Mouse (Mus musculus) hindbrain, embryonic 11.5 days (tissue): Measurements from ENCODE around the gene Iqcn. TPM values are rescaled to one million over a fixed set of nuclear protein-coding genes. Genes with fewer than 3 reads are reported as not detected.
A peak's percentile ranks its signal among the peaks of the same experiment; 100 is the strongest.

Experiments used
- ATAC-seq: fragments of 200-750 bp; cut with Nextera tagmentation; 2 replicates; pipeline ENCODE4 v1.8.0; 2017; ENCODE audit warnings: mild to moderate bottlenecking, moderate TSS enrichment, moderate library complexity; ENCODE audit not compliant: low FRiP score
- DNase-seq: peaks from one replicate; pipeline ENCODE4 v3.0.0-alpha.2; 2015; ENCODE audit warnings: low spot score
- H3K27ac ChIP-seq: fragments of 300-500 bp; sonication (generic); 2 replicates; pipeline ENCODE4 v1.5.1; 2014; ENCODE audit warnings: mild to moderate bottlenecking, low read depth, low read length
- H3K27me3 ChIP-seq: fragments of 300-500 bp; sonication (generic); 2 replicates; pipeline ENCODE4 v1.6.1; 2014; ENCODE audit warnings: mild to moderate bottlenecking, low read length, moderate library complexity, mixed read lengths; ENCODE audit not compliant: control insufficient read depth, insufficient read depth
- H3K36me3 ChIP-seq: fragments of 300-500 bp; sonication (generic); 2 replicates; pipeline ENCODE4 v1.6.1; 2014; ENCODE audit warnings: mild to moderate bottlenecking, low read length, moderate library complexity, mixed read lengths; ENCODE audit not compliant: control insufficient read depth, insufficient read depth
- H3K4me1 ChIP-seq: fragments of 300-500 bp; sonication (generic); replicated peaks from 2 replicates; pipeline ENCODE4 v1.6.1; 2014; ENCODE audit warnings: low read length, mixed read lengths; ENCODE audit not compliant: control insufficient read depth, insufficient read depth
- H3K4me2 ChIP-seq: fragments of 300-500 bp; sonication (generic); replicated peaks from 2 replicates; pipeline ENCODE4 v1.6.1; 2014; ENCODE audit warnings: mild to moderate bottlenecking, low read depth, low read length
- H3K4me3 ChIP-seq: fragments of 300-500 bp; sonication (generic); 2 replicates; pipeline ENCODE4 v1.5.1; 2014; ENCODE audit warnings: low read depth, low read length
- H3K9ac ChIP-seq: fragments of 300-500 bp; sonication (generic); 2 replicates; pipeline ENCODE4 v1.6.1; 2014; ENCODE audit warnings: low read depth, low read length
- H3K9me3 ChIP-seq: fragments of 300-500 bp; sonication (generic); 2 replicates; pipeline ENCODE4 v1.6.1; 2016; ENCODE audit warnings: low read length; ENCODE audit not compliant: control insufficient read depth
- WGBS: fragments of 180-500 bp; shearing (Covaris S2); extraction: QIAGEN DNeasy Blood & Tissue Kit; methylation state at CpG from one replicate; pipeline ENCODE4 v1.1.7; 2014; 5-methylcytosine and 5-hydroxymethylcytosine counted together
- polyA plus RNA-seq: library from polyadenylated mRNA; unstranded; fragments of >200 nt; fragmentation: Nextera tagmentation; extraction: Ambion mirVana; gene quantifications from 2 replicates; pipeline ENCODE4 v1.2.1, GENCODE M21; 2014

The Iqcn gene
- polyA plus RNA-seq, 1 experiment from 2014 or later = 0.03 TPM

GRCm38 (mm10) chr8:70674109-70674508 is 29.1 kb upstream of the Iqcn start:
- no peak; the same call in 1 of the 2 replicates for ATAC-seq
- H3K4me2 ChIP-seq = peak overlapping the region; percentile 53

GRCm38 (mm10) chr8:70674716-70675115 is 28.5 kb upstream of the Iqcn start:
- Histone ChIP-seq H3K9me3 (no peaks in the 10 kb centered on the region), H3K4me2 (no peak overlapping the region), H3K4me1 (peaks cover 4% of the 10 kb centered on the region), H3K27ac (no peak overlapping the region), H3K4me3 (no peak overlapping the region), H3K27me3 (no peaks in the 10 kb centered on the region), H3K36me3 (peaks cover 6% of the 10 kb centered on the region; the same call in 1 of the 2 replicates), H3K9ac (no peak overlapping the region)
- 90% methylated on average over 4 of the region's 4 CpGs for WGBS
- DNase-seq (no peak), ATAC-seq (no peak)

More at GRCm38 (mm10) chr8:70674109-70674508, 29.1 kb upstream of the Iqcn start:
- peak overlapping the region; percentile 93 for H3K27ac ChIP-seq
- peaks cover 6% of the 10 kb centered on the region; the same call in 1 of the 2 replicates for H3K36me3 ChIP-seq
- DNase-seq = no peak
- H3K9me3 ChIP-seq = no peaks in the 10 kb centered on the region
- peak overlapping the region; percentile 57 for H3K4me3 ChIP-seq
- H3K9ac ChIP-seq = peak overlapping the region; percentile 77
- peaks cover 4% of the 10 kb centered on the region for H3K4me1 ChIP-seq
- WGBS = 83% methylated on average over 3 of the region's 3 CpGs
- H3K27me3 ChIP-seq = no peaks in the 10 kb centered on the region

- Histone ChIP-seq H3K9ac (no peak overlapping the region), H3K27ac (no peak overlapping the region), H3K9me3 (no peaks in the 10 kb centered on the region), H3K27me3 (no peaks in the 10 kb centered on the region), H3K4me3 (no peak overlapping the region), H3K4me1 (peaks cover 4% of the 10 kb centered on the region), H3K4me2 (no peak overlapping the region), H3K36me3 (peaks cover 6% of the 10 kb centered on the region; the same call in 1 of the 2 replicates)
- ATAC-seq = no peak
- no peak for DNase-seq
- whole genome bisulfite sequencing = 90% methylated on average over 1 of the region's 1 CpGs
Observed at GRCm38 (mm10) chr8:70675336-70675735, 27.9 kb upstream of the Iqcn start.

GRCm38 (mm10) chr8:70677451-70678080 is 25.7 kb upstream of the Iqcn start:
- WGBS = 93% methylated on average over 15 of the region's 15 CpGs

GRCm38 (mm10) chr8:70678679-70679078 is 24.6 kb upstream of the Iqcn start:
- Histone ChIP-seq H3K4me1 (peaks cover 4% of the 10 kb centered on the region), H3K9me3 (no peaks in the 10 kb centered on the region), H3K4me3 (no peak overlapping the region), H3K4me2 (no peak overlapping the region), H3K27me3 (no peaks in the 10 kb centered on the region), H3K36me3 (peaks cover 6% of the 10 kb centered on the region; the same call in 1 of the 2 replicates), H3K9ac (no peak overlapping the region), H3K27ac (no peak overlapping the region)
- ATAC-seq = no peak
- no peak for DNase-seq

More at GRCm38 (mm10) chr8:70677451-70678080, 25.7 kb upstream of the Iqcn start:
- H3K27ac ChIP-seq = no peak overlapping the region
- peaks cover 6% of the 10 kb centered on the region; the same call in 1 of the 2 replicates for H3K36me3 ChIP-seq
- DNase-seq (no peak), ATAC-seq (no peak)
- no peak overlapping the region for H3K4me3 ChIP-seq
- H3K9me3 ChIP-seq = no peaks in the 10 kb centered on the region
- peaks cover 4% of the 10 kb centered on the region for H3K4me1 ChIP-seq
- H3K4me2 ChIP-seq = no peak overlapping the region
- H3K27me3 ChIP-seq = no peaks in the 10 kb centered on the region
- no peak overlapping the region for H3K9ac ChIP-seq

GRCm38 (mm10) chr8:70679404-70679803 is 23.9 kb upstream of the Iqcn start:
- H3K4me1 ChIP-seq = no peaks in the 10 kb centered on the region; the same call in none of the 2 replicates
- no peak overlapping the region for H3K27ac ChIP-seq
- 94% methylated on average over 4 of the region's 4 CpGs for WGBS
- H3K27me3 ChIP-seq = no peaks in the 10 kb centered on the region
- H3K4me3 ChIP-seq = no peak overlapping the region
- H3K9me3 ChIP-seq = no peaks in the 10 kb centered on the region
- H3K4me2 ChIP-seq = no peak overlapping the region
- no peak overlapping the region for H3K9ac ChIP-seq
- H3K36me3 ChIP-seq = peaks cover 6% of the 10 kb centered on the region; the same call in 1 of the 2 replicates
- no peak for ATAC-seq
- no peak for DNase-seq

GRCm38 (mm10) chr8:70680039-70680438 is 23.2 kb upstream of the Iqcn start:
- Histone ChIP-seq H3K27me3 (no peaks in the 10 kb centered on the region), H3K27ac (0 out of 2 replicates have a peak overlapping the region, but pooled peaks have one; percentile 10)

GRCm38 (mm10) chr8:70681410-70681809 is 21.8 kb upstream of the Iqcn start:
- no peaks in the 10 kb centered on the region for H3K27me3 ChIP-seq

More at GRCm38 (mm10) chr8:70680039-70680438, 23.2 kb upstream of the Iqcn start:
- no peak overlapping the region for H3K4me3 ChIP-seq
- DNase-seq (no peak), ATAC-seq (no peak)
- 89% methylated on average over 3 of the region's 3 CpGs for WGBS
- peaks cover 6% of the 10 kb centered on the region; the same call in 1 of the 2 replicates for H3K36me3 ChIP-seq
- H3K4me2 ChIP-seq = no peak overlapping the region
- H3K4me1 ChIP-seq = no peaks in the 10 kb centered on the region; the same call in 1 of the 2 replicates
- H3K9me3 ChIP-seq = no peaks in the 10 kb centered on the region
- H3K9ac ChIP-seq = no peak overlapping the region

GRCm38 (mm10) chr8:70682193-70682592 is 21.1 kb upstream of the Iqcn start:
- WGBS = 9% methylated on average over 19 of the region's 19 CpGs
- no peaks in the 10 kb centered on the region; the same call in 1 of the 2 replicates for H3K4me1 ChIP-seq
- no peak overlapping the region for H3K27ac ChIP-seq
- ATAC-seq (0 out of 2 replicates have a peak, but pooled peaks have one; percentile 38), DNase-seq (peak; percentile 42)
- peaks cover 6% of the 10 kb centered on the region; the same call in 1 of the 2 replicates for H3K36me3 ChIP-seq
- H3K27me3 ChIP-seq = no peaks in the 10 kb centered on the region
- H3K9ac ChIP-seq = peak overlapping the region; percentile 24; the same call in 1 of the 2 replicates
- H3K4me3 ChIP-seq = no peak overlapping the region
- H3K4me2 ChIP-seq = no peak overlapping the region; the same call in 1 of the 2 replicates
- no peaks in the 10 kb centered on the region for H3K9me3 ChIP-seq

More at GRCm38 (mm10) chr8:70681410-70681809, 21.8 kb upstream of the Iqcn start:
- Histone ChIP-seq H3K4me2 (no peak overlapping the region), H3K4me3 (no peak overlapping the region), H3K9ac (no peak overlapping the region), H3K4me1 (no peaks in the 10 kb centered on the region; the same call in 1 of the 2 replicates), H3K9me3 (no peaks in the 10 kb centered on the region), H3K27ac (no peak overlapping the region), H3K36me3 (peaks cover 6% of the 10 kb centered on the region; the same call in 1 of the 2 replicates)
- ATAC-seq = no peak
- WGBS = 88% methylated on average over 3 of the region's 3 CpGs
- no peak for DNase-seq
